Mouse (Mus musculus): ENCODE data around the gene Cldn15. TPM values are rescaled to one million over a fixed set of nuclear protein-coding genes. Genes with fewer than 3 reads are reported as not detected.

Cldn15 gene
- total and polyA plus RNA-seq, 3 experiments = 1.2 to 2.1 TPM; not detected in 1

DNA sequence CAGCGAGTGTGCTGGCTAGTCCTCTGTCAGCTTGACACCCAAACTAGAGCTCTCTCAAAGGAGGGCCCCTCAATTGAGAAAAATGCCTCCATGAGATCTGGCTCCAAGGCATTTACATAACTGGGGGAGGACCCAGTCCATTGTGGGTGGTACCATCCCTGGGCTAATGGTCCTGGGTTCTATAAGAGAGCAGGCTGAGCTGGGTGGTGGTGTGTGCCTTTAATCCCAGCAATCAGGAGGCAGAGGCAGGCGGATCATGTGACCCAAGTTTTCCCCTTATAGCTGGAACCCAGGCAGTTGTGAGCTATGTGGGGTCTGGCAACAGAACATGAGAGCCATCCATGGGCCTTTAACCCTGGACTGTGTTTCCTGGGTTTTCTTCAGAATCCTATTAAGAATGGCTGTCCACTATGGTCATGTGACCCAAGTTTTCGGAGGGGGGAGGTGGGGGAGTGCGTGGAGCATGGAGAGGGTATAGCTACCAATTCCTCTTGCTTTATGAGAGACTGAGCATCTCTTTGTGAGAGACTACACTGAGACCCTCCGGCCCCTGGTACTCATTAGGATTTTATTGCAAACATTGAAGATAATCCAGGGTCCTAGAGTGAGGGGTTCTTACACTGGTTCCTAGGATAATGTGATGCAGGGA lies 5.0 kb upstream of the Cldn15 start:
- Histone ChIP-seq H3K36me3 (ENCODE audit: control insufficient read depth in 1 of 2, insufficient read depth in 2 of 2, low read length in 2 of 2) (peaks cover 0 to 22% of the 10 kb centered on the region in 2 experiments; a peak in 3 of 4 replicates), H3K9me3 (replicated peaks; ENCODE audit: insufficient read depth, low read length) (no peaks in the 10 kb centered on the region), H3K79me2 (ENCODE audit: control insufficient read depth, insufficient read depth, low read length, poor library complexity) (peaks cover 11% of the 10 kb centered on the region), H3K4me3 (ENCODE audit: control insufficient read depth in 1 of 2, insufficient read depth in 1 of 2, low read depth in 2 of 2, low read length in 2 of 2) (peak overlapping the region; percentile 80), H3K9ac (ENCODE audit: control insufficient read depth, low read depth, low read length, poor library complexity, severe bottlenecking) (peak overlapping the region; percentile 57), H3K27me3 (ENCODE audit: control insufficient read depth in 1 of 2, insufficient read depth in 2 of 2, low read length in 2 of 2) (no peaks in the 10 kb centered on the region), H3K27ac (ENCODE audit: control insufficient read depth, low read depth, low read length) (peak overlapping the region; percentile 5; the same call in 1 of the 2 replicates), H3K4me1 (ENCODE audit: control insufficient read depth in 1 of 2, insufficient read depth in 2 of 2, low read length in 2 of 2) (peaks cover 3 to 25% of the 10 kb centered on the region in 2 experiments; a peak in 3 of 4 replicates)
- TF ChIP-seq USF1 (IDR thresholded peaks at IDR 0.05; ENCODE audit: low read depth, low read length) = peak; percentile 63
- TF ChIP-seq SIN3A (IDR thresholded peaks at IDR 0.05; ENCODE audit: low read length) = no peak
- no peak for DNase-seq (ENCODE audit: low read depth, low spot score)

DNA sequence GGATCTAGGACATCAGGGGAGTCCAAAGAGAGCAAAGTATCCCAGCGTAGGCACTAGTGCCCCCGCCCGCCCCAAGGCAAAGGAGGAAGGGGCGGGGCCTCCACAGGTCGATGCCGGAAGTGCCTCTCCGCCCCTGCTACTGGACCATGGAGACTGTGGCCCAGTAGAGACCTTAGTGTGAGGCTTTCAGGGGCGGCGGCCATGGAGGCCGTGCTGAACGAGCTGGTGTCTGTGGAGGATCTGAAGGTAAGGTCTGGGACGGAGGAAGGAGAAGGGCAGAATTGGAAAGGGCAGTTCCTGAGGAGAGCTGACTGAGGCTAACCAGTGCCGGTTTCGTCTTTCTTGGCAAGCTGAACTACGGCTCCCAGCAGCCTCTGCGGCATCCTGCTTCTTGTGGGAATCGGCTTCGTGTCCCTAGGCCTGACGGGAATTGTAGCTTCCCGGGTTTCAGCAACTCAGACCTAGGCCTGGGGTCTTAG lies 4.4 kb upstream of the Cldn15 start:
- Histone ChIP-seq H3K79me2 (ENCODE audit: control insufficient read depth, insufficient read depth, low read length, poor library complexity) (peaks cover 9% of the 10 kb centered on the region), H3K9me3 (replicated peaks; ENCODE audit: insufficient read depth, low read length) (no peaks in the 10 kb centered on the region), H3K9ac (ENCODE audit: control insufficient read depth, low read depth, low read length, poor library complexity, severe bottlenecking) (peak overlapping the region; percentile 82), H3K27me3 (ENCODE audit: control insufficient read depth in 1 of 2, insufficient read depth in 2 of 2, low read length in 2 of 2) (no peaks in the 10 kb centered on the region), H3K27ac (ENCODE audit: control insufficient read depth, low read depth, low read length) (peak overlapping the region; percentile 76), H3K4me1 (ENCODE audit: control insufficient read depth in 1 of 2, insufficient read depth in 2 of 2, low read length in 2 of 2) (peaks cover 3 to 25% of the 10 kb centered on the region in 2 experiments; a peak in 3 of 4 replicates), H3K36me3 (ENCODE audit: control insufficient read depth in 1 of 2, insufficient read depth in 2 of 2, low read length in 2 of 2) (peaks cover 0 to 26% of the 10 kb centered on the region in 2 experiments; a peak in 3 of 4 replicates), H3K4me3 (ENCODE audit: control insufficient read depth in 1 of 2, insufficient read depth in 1 of 2, low read depth in 2 of 2, low read length in 2 of 2) (peak overlapping the region; percentile 80)
- peak; percentile 17; the same call in 1 of the 2 replicates for TF ChIP-seq MXI1 (IDR thresholded peaks at IDR 0.05; ENCODE audit: low read depth, low read length)
- peak; percentile 9; the same call in 1 of the 2 replicates for TF ChIP-seq SIN3A (IDR thresholded peaks at IDR 0.05; ENCODE audit: low read length)
- TF ChIP-seq ELF1 (IDR thresholded peaks at IDR 0.05; ENCODE audit: low read depth, low read length) = peak; percentile 88
- peak; percentile 59; the same call in 1 of the 2 replicates for TF ChIP-seq MAZ (IDR thresholded peaks at IDR 0.05; ENCODE audit: low read depth, low read length)
- TF ChIP-seq HCFC1 (IDR thresholded peaks at IDR 0.05; ENCODE audit: low read depth, low read length) = peak; percentile 96
- peak; percentile 69 to 78 for TF ChIP-seq POLR2A (IDR thresholded peaks at IDR 0.05; ENCODE audit: control insufficient read depth in 1 of 2, insufficient read depth in 1 of 2, low read depth in 1 of 2, low read length in 2 of 2, poor library complexity in 1 of 2)
- peak; percentile 55; the same call in 1 of the 2 replicates for TF ChIP-seq TBP (IDR thresholded peaks at IDR 0.05; ENCODE audit: low read depth, low read length)
- TF ChIP-seq TCF12 (IDR thresholded peaks at IDR 0.05; ENCODE audit: low read depth, low read length) = peak; percentile 21; the same call in 1 of the 2 replicates
- TF ChIP-seq MYC (IDR thresholded peaks at IDR 0.05; ENCODE audit: low read depth, low read length) = 0 out of 2 replicates have a peak, but pooled peaks have one; percentile 4
- TF ChIP-seq RCOR1 (IDR thresholded peaks at IDR 0.05; ENCODE audit: low read depth, low read length) = no peak
- no peak for TF ChIP-seq CTCF (IDR thresholded peaks at IDR 0.05 in 2 of 3, conservative IDR thresholded peaks at IDR 0.05 in 1 of 3; ENCODE audit: control insufficient read depth in 1 of 3, insufficient read depth in 1 of 3, low read depth in 2 of 3, low read length in 3 of 3, poor library complexity in 1 of 3, severe bottlenecking in 1 of 3)
- peak; percentile 26; the same call in 1 of the 2 replicates for TF ChIP-seq NELFE (IDR thresholded peaks at IDR 0.05; ENCODE audit: low read depth, low read length)
- peak; percentile 81 for TF ChIP-seq KAT2A (conservative IDR thresholded peaks at IDR 0.05; ENCODE audit: low read depth, low read length)
- no peak for TF ChIP-seq ZKSCAN1 (IDR thresholded peaks at IDR 0.05; ENCODE audit: low read depth, low read length)
- peak; percentile 92 for DNase-seq (ENCODE audit: low read depth, low spot score)

Data from MEL (cell line).